Mouse (Mus musculus) frontal cortex, postnatal 25 days (tissue): Measurements from ENCODE around the gene Crybg3.
"Not testable (repeated sequence)": the region's sequence is repeated elsewhere in the genome, so short reads cannot be mapped to it uniquely, and the experiment has no call there.

Experiments used
- DNase-seq, 2 experiments: peaks; one replicate each; pipeline ENCODE4 v3.0.0; 2022; ENCODE audit warnings: low spot score in 2 of 2

The Crybg3 gene

DNA sequence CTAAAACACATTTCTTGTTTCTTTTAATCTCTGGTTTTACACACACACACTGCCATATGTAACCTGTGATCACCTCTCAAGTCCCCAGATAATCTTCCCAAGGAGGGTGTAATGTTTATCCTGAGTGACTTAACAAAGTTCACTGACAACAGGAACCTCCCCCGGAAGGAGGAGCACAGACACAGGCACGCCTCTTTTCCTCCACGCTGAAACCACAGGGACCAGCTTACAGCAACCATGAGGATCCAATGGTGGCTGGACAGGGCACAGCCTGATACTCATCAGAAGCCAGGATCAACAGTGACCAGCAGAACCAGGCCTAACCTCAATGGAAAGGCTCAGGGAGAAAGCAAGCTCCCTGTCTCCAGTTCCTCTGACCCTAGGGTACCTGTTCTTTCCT is 68.2 kb downstream of the Crybg3 start:
- no peak for DNase-seq

DNA sequence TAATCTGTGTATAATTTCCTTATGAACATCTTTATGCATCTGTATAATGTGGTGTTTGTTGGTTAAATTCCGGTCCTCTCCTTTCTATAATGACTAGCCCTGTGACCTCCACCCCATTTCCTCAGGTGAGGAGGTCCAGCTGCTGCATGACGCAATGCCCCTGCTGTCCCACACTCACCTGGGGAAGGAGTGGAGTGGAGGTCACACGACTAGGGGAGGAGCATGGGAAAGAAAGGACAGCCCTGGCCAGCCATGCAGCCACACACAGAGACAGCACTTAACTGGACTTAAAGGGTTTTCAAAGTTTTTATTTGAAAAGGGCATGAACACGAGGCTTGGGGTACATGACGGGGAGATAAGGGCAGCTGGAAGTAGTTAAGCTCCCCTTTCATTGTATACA is 69.5 kb downstream of the Crybg3 start:
- no peak for DNase-seq

DNA sequence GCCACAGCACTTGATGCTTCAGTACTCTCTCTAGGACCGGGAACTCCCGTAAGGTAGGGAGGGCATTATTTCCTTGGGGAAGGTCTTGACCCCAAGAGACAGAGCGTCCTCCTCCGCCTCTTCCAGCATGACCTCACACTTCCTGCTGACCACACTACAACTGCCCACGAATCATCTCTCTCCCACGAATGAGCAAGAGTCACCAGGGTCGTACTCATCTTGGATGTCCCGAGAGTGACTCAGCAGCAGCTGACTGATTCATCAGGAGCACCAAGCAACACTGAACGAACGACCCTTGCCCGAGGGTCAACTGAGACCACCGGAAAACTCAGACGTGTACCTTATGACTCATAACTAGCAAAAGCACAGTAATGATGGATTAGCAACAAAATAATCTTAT is 71.2 kb downstream of the Crybg3 start:
- no peak for DNase-seq

DNA sequence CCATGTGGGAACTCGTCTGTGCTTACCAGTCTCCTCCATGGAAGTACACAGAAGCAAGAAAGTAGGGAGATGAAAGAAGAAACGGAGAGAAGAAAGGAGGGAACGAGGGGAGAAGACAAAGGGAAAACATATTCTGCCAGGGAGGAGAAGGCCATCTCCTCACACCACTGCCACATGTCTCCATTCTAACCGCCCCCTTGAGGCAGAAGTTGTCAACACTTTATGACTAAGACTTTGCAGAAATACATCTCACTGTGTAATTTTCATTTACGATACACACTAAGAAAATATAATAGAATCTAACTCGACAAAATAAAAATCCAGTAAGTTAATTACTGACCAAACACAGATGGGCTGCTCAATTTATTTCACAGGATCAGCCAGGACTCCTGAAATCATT is 73.8 kb downstream of the Crybg3 start:
- no peak for DNase-seq

DNA sequence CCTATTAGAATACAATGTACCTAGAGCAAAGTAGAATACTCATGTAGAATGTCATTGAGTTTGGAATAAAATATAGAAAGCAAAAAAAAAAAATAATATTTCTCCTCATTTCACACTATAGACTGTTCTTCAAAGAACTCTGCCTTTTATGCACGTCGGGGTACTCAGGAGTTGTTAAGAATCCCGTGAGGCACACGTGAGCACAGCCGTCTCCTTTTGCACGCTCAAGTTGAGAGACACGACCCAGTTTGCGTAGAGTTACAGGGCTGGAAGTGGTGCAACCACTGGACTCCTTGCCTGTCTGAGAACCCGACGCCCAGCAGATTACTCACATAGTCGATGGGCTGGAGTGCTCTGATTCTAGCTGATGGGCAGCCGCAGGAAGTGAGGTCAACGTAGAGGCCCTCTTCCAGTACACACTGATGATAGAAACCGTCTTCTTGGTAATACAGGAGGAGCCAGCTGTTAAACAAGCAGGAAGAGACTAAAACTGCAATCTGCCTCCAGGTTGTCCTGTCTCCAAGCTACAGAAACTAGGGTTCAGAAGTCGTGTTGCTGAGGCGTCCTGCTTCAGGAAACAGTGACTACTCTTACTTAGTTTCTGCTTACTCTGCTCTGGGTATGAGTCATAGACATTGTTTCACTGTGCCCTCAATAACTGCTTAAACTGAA is 78.9 kb downstream of the Crybg3 start:
- no peak for DNase-seq

DNA sequence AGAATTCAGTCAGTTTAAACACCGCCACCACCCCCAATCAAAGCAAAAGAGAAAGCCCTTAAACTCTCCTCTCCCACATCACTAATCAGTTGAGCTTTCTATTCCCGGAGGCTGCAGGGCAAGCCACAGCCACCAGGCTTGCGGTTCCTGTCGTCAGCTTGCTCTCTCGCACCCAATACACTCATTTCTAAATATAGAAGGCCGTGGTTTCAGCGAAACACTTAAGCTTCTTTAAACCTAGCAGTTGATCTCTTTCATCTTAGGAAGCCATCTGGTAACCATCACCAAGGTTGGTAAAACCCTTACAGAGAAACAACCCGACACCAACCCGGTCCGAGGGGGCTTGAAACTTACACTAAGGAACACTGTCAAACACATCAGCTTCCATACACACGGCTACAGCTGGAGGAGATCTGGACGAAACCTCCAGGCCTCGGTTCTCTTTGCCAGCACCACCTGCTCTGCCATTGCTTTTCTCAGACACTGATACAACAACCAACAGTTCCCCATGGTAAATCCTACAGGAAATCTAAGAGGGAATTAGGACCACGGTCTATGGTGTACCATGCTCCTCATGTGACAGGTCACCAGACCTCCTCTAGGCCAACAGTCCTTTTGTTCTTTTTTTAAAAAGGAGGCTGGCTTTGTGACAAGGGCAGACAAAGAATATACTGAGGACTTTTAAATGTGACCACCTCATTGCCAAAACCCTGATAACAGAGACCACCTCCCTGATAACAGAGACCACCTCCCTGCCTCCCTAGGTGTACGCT is 83.1 kb downstream of the Crybg3 start:
- DNase-seq = no peak

DNA sequence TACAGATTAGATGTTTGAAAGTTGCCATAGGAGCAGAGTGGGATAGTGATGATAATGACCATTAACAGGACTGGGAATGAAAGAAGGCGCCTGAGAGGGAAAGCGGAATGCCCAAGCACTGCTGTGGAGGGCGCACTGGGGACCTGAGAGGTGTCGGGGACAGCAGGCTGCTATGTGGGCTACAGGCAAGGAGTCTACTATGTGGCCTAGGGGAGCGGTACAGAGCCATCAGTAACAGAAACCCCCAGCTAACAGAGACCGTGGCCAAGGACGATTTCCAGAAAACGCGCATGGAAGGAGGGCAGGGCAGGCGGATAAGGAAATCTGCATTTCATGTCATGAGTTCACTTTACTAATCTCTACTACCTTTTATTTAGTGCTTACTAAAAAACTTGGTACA is 83.8 kb downstream of the Crybg3 start:
- DNase-seq = no peak

DNA sequence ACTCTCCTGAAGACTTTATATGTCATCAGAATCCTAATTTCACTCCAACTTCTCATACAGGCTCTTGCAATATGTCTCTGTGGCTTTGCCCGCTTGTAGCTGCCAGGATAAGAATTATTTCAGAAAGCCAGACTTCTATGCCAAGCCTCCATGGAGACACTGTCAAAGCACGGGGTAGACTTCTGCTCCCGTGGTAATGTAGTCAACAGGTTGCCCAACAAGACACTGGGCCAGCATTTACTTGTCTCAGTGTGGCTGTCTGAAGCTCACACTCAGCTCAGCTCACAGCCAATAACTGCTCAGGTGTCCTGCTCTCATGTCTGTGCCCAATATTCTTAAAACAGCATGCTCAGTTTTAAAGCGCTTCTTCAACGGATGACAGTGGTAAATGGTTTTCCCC is 85.6 kb downstream of the Crybg3 start:
- DNase-seq = no peak

DNA sequence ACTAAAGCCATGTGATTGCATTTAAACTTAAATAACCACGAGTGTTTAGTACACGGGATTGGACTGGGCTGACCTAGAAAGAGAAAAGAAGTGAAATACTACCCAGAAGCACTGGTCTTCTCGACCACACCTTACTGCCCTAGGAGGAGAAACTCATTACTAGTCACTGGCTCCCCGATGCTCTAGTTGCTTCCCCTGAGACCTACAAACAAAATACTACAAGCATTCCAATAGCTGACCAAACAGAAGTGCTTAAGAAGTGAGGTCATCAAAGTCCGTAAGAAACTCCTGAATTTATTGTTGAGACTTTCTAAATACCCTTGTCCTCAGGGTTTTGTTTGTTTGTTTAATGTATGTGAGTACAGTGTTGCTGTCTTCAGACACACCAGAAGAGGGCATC is 90.9 kb downstream of the Crybg3 start:
- DNase-seq = no peak

DNA sequence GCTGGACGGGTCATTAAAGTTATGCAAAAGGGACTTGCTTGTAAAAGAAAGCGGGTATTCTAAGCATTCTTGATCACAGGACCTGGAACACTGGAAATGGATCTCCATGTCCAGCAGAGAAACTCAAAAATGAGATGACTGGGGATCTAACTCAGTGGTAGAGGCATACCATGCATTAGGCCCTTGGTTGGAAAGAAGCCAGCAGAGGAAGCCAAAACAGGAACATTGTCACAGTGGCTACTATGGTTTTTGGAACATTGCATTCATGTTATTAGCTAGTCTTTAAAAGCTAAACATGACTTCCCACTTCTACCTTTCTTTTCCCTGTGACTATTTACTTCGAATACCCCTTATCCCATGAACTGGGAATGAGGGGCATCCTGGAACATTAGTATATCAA is 101.6 kb downstream of the Crybg3 start:
- no peak for DNase-seq

DNA sequence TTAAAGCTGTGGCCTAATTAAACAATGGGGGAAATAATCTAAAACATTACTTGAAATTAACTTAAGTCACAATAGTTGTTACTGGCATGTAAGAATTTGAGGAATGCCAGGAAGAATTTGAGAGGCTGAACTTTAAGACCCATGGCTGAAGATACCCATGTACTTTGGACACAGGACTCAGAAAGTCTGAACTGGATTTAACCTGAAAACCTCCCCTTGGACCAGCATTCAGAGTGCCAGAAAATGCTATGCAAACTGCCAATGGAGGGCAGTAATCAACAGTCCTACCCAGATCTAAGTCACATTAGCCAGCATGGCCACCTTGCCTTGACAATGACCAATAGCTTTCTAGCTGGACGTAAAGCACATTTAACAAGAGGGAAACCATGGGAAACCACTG is 102.8 kb downstream of the Crybg3 start:
- DNase-seq = no peak

DNA sequence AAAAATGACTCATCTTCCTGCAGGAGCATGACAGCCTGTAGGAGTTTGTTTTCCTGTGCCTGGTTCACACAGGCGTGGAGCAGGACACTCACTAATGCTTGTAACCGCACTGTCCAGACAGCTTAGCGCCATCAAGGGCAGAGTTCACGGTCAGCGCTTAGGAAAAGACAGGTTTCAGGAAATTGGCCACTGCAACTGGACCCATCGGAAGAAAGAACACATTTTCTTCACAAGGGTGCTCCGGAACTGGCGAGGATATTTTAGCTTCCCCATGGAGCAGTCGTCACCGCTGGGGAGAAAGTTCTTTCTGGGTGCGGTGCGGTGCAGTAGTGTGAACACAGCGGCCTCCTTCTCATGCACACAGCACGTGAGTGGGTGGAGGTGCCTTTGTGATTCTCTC is 107.6 kb downstream of the Crybg3 start:
- DNase-seq = no peak

DNA sequence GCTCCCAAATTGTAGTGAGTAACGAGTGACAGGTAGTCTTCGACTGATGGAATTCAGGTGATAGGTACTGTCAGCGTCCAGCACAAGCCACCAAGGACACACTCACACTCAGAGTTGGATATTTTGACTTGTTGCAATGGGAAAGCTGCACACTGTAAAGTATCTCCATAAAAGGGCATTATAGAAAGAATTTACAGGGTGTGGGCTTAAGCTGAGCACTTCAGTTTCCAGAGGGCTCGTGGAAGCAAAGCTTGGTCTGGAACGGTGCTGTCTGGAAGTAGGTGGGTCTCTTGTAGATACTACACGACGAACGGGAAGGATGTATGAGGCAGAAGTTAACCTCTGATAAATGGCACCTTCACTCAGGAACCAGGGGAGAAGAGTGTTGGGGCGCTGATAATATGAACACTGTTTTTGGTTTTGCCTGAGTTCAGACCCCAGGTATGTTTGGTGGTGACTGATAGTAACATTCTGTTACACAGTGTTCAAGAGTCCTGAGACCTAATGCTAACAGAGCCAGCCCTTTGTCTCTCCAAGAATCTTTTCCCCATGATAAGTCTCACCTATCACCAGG is 112.7 kb downstream of the Crybg3 start:
- no peak for DNase-seq

DNA sequence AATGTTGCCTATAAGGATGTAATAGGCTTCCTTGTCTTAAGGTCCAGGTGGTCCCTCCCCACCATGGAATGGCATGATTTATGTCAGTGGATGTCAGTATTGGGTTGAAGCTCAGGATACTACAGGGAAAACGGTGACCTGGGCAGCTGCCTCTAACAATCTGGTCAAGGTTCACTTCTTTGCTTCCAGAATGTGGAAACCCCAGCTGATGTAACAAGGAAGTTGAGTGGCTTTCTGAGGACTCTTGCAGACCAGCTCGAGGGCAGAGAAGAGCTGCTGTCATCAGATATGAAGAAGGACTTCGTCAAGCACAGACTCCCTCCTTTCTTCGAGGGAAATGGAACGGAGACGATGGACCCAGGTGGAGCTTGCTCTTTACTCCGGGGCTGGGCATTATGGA is 113.5 kb downstream of the Crybg3 start:
- DNase-seq = no peak

DNA sequence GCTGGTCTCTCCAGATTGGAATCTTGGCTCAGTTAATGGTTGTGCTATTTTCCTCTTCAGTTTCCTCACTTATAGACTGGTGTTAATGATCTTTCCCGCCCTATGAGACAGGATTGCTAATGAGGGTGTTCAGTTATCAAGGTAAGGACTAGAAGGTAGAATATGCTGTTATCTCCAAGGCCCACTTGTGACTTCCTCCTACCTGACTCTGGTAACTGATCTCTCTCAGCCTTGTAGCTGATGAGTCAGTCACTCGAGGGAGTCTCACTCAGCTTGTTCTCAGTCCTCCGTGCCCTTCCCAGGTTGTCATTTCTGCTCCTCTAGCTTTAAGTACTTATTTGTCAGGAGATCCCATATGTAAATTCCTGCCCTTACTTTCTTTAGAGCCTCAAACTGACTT is 122.8 kb downstream of the Crybg3 start:
- DNase-seq = no peak

DNA sequence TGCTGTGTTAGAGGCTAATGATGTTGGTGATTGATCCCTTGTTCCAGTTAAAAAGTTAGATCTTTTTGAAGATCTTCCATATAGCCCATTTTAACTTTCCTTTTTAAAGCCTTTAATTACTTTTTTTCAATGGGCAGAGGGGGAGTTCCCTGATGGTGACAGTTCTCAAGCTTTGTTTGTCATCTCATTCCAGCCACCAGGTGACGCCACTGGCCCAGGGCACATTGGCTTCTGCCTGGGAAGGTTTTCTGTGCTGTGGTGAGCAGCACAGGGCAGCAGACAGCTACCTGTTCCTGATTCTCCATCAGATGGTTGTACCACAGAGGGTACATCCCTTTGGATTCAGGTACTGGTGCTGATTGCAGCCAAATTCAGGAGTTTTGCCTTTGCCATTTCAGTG is 126.0 kb downstream of the Crybg3 start:
- peak; percentile 33 to 43 for DNase-seq

DNA sequence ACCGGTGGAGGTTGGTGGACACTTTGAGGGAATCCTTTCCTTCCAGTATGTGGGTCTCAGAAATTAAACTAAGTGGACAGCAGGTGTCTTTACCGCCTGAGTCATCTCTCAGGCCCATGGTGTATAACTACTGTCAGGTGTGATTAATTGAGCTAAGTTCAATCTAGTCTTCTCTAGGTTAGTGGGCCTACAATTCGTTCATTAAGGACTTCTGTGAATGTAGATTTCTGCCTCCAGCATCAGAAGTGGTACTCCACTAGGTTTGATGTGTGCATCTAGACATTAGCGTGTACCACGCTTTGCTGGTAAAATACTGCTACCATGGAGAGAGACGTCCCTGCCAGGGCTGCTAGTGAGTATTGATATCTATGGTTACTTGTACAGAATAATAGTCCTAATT is 128.2 kb downstream of the Crybg3 start:
- DNase-seq = no peak

DNA sequence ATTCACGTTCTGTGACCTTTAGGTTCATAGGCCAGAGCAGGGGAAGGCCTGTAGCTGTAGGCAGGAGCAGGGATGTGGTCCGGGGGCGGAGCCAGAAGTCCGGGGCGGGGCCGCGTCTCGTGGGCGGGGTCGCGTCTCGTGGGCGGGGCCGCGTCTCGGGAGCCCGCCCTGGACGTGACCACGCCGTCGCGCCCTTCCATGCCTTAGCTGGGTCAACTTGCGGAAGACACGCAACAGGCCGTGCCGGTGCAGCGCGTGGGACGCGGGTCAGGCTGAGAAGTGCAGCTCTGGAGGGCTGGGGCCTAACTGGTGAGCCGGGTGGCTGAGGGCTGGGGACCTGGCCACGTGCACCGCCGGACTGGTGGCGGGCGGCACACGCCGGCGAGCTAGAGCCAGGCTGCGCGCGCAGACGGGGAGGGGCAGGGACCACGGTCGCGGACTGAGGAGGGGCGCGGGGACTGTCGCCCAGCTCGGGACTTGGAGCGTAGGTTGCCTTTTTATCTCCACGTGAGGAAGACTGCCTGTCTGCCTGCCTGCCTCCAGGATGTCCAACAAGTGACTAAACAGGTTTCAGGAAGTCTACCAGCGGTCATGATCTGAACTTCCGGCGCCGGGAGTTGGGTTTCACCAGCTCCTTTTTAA is 129.0 kb downstream of the Crybg3 start, which contains the start of gene Riox2:
Riox2 (plus strand) TSS at position 139 of the 642 bp plus-strand sequence.
- DNase-seq = peak; percentile 52 to 53

DNA sequence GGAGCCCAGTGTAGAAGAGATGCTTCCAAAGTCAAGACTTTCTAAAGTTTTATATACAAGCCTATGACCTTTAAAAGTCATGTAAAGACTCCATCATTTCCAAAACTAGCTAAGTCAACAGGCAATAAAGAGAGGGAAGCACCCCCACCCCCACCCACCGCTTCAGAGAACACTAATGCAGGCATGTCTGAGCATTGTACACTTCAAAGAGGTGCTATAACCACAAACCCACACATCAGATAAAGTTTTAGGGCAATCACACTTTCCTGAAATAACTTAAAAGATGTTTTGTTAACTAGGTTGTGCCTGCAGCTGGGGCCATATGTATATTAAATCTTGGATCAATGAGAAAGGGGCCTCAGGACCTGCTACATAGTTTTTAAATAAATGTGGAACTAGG is 130.9 kb downstream of the Crybg3 start:
- no peak for DNase-seq

DNA sequence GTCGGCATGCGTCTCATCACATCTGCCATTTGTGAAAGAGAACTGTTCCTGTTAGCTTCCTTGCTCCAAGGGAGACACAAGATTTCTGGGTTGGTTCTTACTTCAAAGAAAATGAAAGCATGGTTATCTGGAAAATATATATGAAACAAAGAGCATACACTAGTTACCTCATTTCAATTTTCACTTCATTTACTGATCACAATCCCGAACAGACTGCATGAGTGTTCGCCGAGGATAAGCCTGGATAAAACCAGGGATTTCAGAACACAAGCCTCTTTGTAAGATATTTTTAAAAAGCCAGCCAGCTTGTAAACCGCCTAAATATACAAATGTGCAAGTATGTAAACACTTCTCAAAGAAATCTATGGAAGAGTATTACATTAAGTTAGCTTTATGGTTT is 136.8 kb downstream of the Crybg3 start:
- no peak for DNase-seq

DNA sequence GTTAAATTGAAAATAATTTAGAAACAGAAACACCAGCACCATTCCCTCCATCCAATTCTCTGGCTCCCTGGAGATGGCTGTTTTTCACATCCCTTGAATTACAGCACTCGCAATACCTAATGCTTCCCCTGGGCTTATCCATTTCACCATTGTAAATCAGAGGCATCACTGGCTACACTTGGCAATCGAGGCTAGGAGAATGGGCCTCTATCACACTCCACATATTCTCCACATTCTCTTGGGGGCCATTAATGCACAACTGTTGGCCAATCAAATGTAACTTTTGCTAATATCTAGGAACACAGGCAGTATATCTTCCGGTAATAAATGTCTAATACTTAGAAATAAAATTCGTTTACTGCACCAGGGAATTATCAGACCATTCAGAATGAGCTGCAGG is 137.2 kb downstream of the Crybg3 start:
- no peak for DNase-seq

DNA sequence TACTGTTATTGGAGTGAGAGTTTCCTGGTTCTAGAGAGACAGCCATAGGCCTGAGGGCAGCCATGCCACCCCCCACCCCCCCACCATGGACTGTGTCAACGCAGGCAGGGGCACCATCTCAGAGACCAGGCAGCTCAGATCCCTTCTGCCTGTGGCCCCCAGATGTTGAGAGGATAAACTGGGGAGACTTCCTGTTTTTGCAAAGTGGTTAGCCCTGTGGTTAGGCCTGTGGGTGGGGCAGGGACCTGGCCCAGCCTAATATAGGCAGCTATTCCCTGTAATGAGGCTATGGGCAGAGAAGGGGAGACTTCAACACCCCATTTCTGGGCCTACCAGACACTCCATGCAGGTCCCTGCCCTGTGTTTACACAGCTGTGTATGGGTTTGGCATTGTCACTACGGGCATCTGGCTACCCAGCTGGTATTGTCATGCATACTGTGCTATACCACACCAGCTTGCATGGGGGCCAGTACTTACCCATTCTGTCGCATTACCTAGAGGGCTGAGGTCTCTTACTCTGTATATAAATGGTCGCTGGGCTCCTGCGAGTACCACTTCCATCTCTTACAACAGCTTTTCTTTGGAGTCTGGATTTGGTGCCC is 141.4 kb downstream of the Crybg3 start:
- not testable (repeated sequence) for DNase-seq
